8 mouse cellular contexts compared by ENCODE assay signal in genomic region chr6:127154708-127155268, GRCm38 (mm10). TPM values are rescaled to one million over a fixed set of nuclear protein-coding genes. Genes with fewer than 3 reads are reported as not detected.
DNase-seq lines count a peak whose midpoint lies in the region; ATAC-seq and TF ChIP-seq lines count a peak whose summit lies in the region.

No protein-coding gene starts in this region.

- TF ChIP-seq CTCF in intestine, postnatal 0 days (IDR thresholded peaks at IDR 0.05; ENCODE audit: low read depth), result no peak
- no peak for TF ChIP-seq CTCF in lung, embryonic 14.5 days (IDR thresholded peaks at IDR 0.05; ENCODE audit: low read depth)

- no peak overlapping the region for H3K27ac ChIP-seq in ES-E14 (ENCODE audit: insufficient read depth, low read depth, low read length, poor library complexity, severe bottlenecking)
- H3K27ac ChIP-seq in intestine, postnatal 0 days (ENCODE audit: low read depth, low read length), result peak overlapping the region; percentile 74
- peak overlapping the region; percentile 94 for H3K27ac ChIP-seq in lung, embryonic 14.5 days (ENCODE audit: low read depth)

- peaks cover 0 to 11% of the 10 kb centered on the region in 2 experiments; a peak in 1 of 4 replicates for H3K4me1 ChIP-seq in ES-E14 (ENCODE audit: control insufficient read depth in 2 of 2, insufficient read depth in 2 of 2, low read length in 2 of 2, poor library complexity in 1 of 2)
- 0 out of 2 replicates have a peak, but pooled peaks cover 6% of the 10 kb centered on the region for H3K4me1 ChIP-seq in intestine, postnatal 0 days (replicated peaks; ENCODE audit: control insufficient read depth, insufficient read depth, low read length)
- H3K4me1 ChIP-seq in lung, embryonic 14.5 days (ENCODE audit: insufficient read depth), result peaks cover 7% of the 10 kb centered on the region

- under 1% methylated on average over 33 of the region's 34 CpGs for WGBS in intestine, postnatal 0 days
- WGBS in lung, embryonic 14.5 days, result under 1% methylated on average over 32 of the region's 34 CpGs

- peak; percentile 51 for DNase-seq in ES-E14 (ENCODE audit: low read depth, low spot score)
- DNase-seq in adrenal gland, postnatal 36 days, result peak; percentile 79 to 89
- DNase-seq in heart, adult 18-20 months, result peak; percentile 75 to 81
- DNase-seq in lung, embryonic 14.5 days, result peak; percentile 97
- peak; percentile 64 for DNase-seq in retina, embryonic 14.5 days (ENCODE audit: low spot score)
- DNase-seq in cerebellum, adult 11-12 months, result no peak
- DNase-seq in cerebellum, postnatal 4 days (ENCODE audit: low spot score in 2 of 2), result no peak

- no peaks in the 10 kb centered on the region for H3K9me3 ChIP-seq in ES-E14 (ENCODE audit: control insufficient read depth, insufficient read depth, low read depth, low read length)
- H3K9me3 ChIP-seq in intestine, postnatal 0 days (ENCODE audit: control insufficient read depth), result no peaks in the 10 kb centered on the region
- no peaks in the 10 kb centered on the region for H3K9me3 ChIP-seq in lung, embryonic 14.5 days (ENCODE audit: low read depth, low read length)

- in situ Hi-C loops in ES-E14 (cut with MboI; ENCODE audit: low sequenced_read_pairs in 2 of 2, unreplicated experiment in 2 of 2), result loop anchor here in 1 of 2 experiments (25.0 kb wide), 1 partner anchor 517 kb away; the partner anchor contains the start of gene Kcna1

- no peak; the same call in 1 of the 2 replicates for ATAC-seq in intestine, postnatal 0 days
- ATAC-seq in lung, embryonic 14.5 days (ENCODE audit: insufficient read depth), result peak; percentile 16

- no peaks in the 10 kb centered on the region for H3K36me3 ChIP-seq in ES-E14 (ENCODE audit: control insufficient read depth, insufficient read depth, low read length, poor library complexity, severe bottlenecking)
- no peaks in the 10 kb centered on the region for H3K36me3 ChIP-seq in intestine, postnatal 0 days (ENCODE audit: control insufficient read depth, insufficient read depth)
- H3K36me3 ChIP-seq in lung, embryonic 14.5 days (ENCODE audit: insufficient read depth), result no peaks in the 10 kb centered on the region

- no peak overlapping the region for H3K9ac ChIP-seq in ES-E14 (ENCODE audit: insufficient read depth, low read depth, low read length, poor library complexity, severe bottlenecking)
- H3K9ac ChIP-seq in intestine, postnatal 0 days (ENCODE audit: low read depth, low read length), result peak overlapping the region; percentile 19; the same call in 1 of the 2 replicates
- peak overlapping the region; percentile 52 for H3K9ac ChIP-seq in lung, embryonic 14.5 days

- peaks cover 37% of the 10 kb centered on the region for H3K27me3 ChIP-seq in intestine, postnatal 0 days (replicated peaks; ENCODE audit: control insufficient read depth, insufficient read depth, low read length)
- H3K27me3 ChIP-seq in lung, embryonic 14.5 days (ENCODE audit: insufficient read depth, low read length), result no peaks in the 10 kb centered on the region

- peak overlapping the region; percentile 52 to 60 for H3K4me3 ChIP-seq in ES-E14 (ENCODE audit: insufficient read depth in 1 of 2, low read depth in 1 of 2, low read length in 2 of 2, poor library complexity in 1 of 2, severe bottlenecking in 1 of 2)
- H3K4me3 ChIP-seq in intestine, postnatal 0 days (ENCODE audit: low read depth, low read length), result peak overlapping the region; percentile 65
- H3K4me3 ChIP-seq in lung, embryonic 14.5 days (ENCODE audit: low read depth, low read length), result peak overlapping the region; percentile 73

- peak overlapping the region; percentile 88 for H3K4me2 ChIP-seq in intestine, postnatal 0 days (replicated peaks; ENCODE audit: low read depth)
- H3K4me2 ChIP-seq in lung, embryonic 14.5 days, result peak overlapping the region; percentile 79

TF ChIP-seq in ES-E14, 5 proteins besides CTCF, POLR2A, EP300 and RAD21:
- TF ChIP-seq HCFC1 (IDR thresholded peaks at IDR 0.05; ENCODE audit: borderline replicate concordance, insufficient read depth, low read length), result no peak
- TF ChIP-seq MAFK (IDR thresholded peaks at IDR 0.05; ENCODE audit: insufficient read depth, low read depth, low read length), result no peak
- TF ChIP-seq CHD2 (IDR thresholded peaks at IDR 0.05; ENCODE audit: low read depth, low read length), result no peak
- peak; percentile 90 for TF ChIP-seq ZNF384 (IDR thresholded peaks at IDR 0.05; ENCODE audit: low read depth, low read length)
- TF ChIP-seq ZC3H11A (IDR thresholded peaks at IDR 0.05; ENCODE audit: borderline replicate concordance, low read depth, low read length), result no peak

RNA-seq across cellular contexts. Expression of gene Ccnd2, which starts 2.8 kb away (rescaled TPM):
- 8.0 and 10.1 TPM in 2 replicates for total RNA-seq in ES-E14 (2012; rRNA removed)
- total RNA-seq in adrenal gland, postnatal 36 days (2021), result 100 to 1,000 TPM; 366 to 550 TPM
- total RNA-seq in heart, adult 18-20 months (2021), result 100 to 1,000 TPM; 161 to 164 TPM
- polyA plus RNA-seq in intestine, postnatal 0 days (2015; fragmentation: Nextera tagmentation; extraction: Ambion mirVana), result 357 and 374 TPM in 2 replicates
- 660 and 684 TPM in 2 replicates for polyA plus RNA-seq in lung, embryonic 14.5 days (2014; fragmentation: Nextera tagmentation; extraction: Ambion mirVana)

RNA-seq across cellular contexts. Expression of gene Tigar, which starts 45.4 kb away (rescaled TPM):
- 19.7 and 22.9 TPM in 2 replicates for total RNA-seq in ES-E14 (2012; rRNA removed)
- total RNA-seq in adrenal gland, postnatal 36 days (2021), result 10 to 100 TPM; 18.4 to 22.3 TPM
- 10 to 100 TPM; 45.3 to 63.0 TPM for total RNA-seq in heart, adult 18-20 months (2021)
- polyA plus RNA-seq in intestine, postnatal 0 days (2015; fragmentation: Nextera tagmentation; extraction: Ambion mirVana), result 4.6 and 4.8 TPM in 2 replicates
- polyA plus RNA-seq in lung, embryonic 14.5 days (2014; fragmentation: Nextera tagmentation; extraction: Ambion mirVana), result 3.0 and 3.5 TPM in 2 replicates

Comparison
In these comparisons a context has a peak if more than half of its experiments do, and no peak if none do; other contexts are left out.
1. DNase-seq: peak in ES-E14 (single experiment), adrenal gland, postnatal 36 days (2 of 2), heart, adult 18-20 months (2 of 2), lung, embryonic 14.5 days (single experiment) and retina, embryonic 14.5 days (single experiment); none in cerebellum, adult 11-12 months (single experiment) and cerebellum, postnatal 4 days (0 of 2).
2. RNA of gene Ccnd2, which starts 2.8 kb away (total RNA-seq): 366 to 550 TPM in adrenal gland, postnatal 36 days and 161 to 164 TPM in heart, adult 18-20 months; 8.0 to 10.1 TPM in ES-E14; every median in the first group is over 10 times any median in the second.
3. Peak in every context shown above with its lines, with median percentiles within 50 percentile points of each other: H3K4me3 ChIP-seq.